Mouse (Mus musculus) layer of hippocampus, postnatal 10 days (tissue): Measurements from ENCODE around the gene Bach2. TPM values are rescaled to one million over a fixed set of nuclear protein-coding genes. Genes with fewer than 3 reads are reported as not detected.

Source experiments
- DNase-seq, 2 experiments: peaks; one replicate each; pipeline ENCODE4 v3.0.0; 2021; ENCODE audit warnings: low spot score in 2 of 2
- long read RNA-seq: library from polyadenylated mRNA; stranded (forward); transcript quantifications from one replicate; pipeline ENCODE4 v2.0.0, GENCODE M21; 2023
- total RNA-seq, 2 experiments: library from RNA; stranded (reverse); gene quantifications; 2 replicates each; pipeline ENCODE4 v1.2.3; 2021

The Bach2 gene
- 10 to 100 TPM; 23.8 to 29.4 TPM for total RNA-seq
- long read RNA-seq, partial matches to known transcripts = 0 of 4 reads
- long read RNA-seq, other reads (novel, unspliced or antisense) = 4 of 4 reads

GRCm38 (mm10) chr4:32238366-32238854 is at the start of gene Bach2:
Gene Bach2 (plus strand): TSS chr4:32238804.
- DNase-seq = peak; percentile 86 to 91

GRCm38 (mm10) chr4:32189416-32190036 is 49.1 kb upstream of the Bach2 start:
- DNase-seq = no peak

DNA sequence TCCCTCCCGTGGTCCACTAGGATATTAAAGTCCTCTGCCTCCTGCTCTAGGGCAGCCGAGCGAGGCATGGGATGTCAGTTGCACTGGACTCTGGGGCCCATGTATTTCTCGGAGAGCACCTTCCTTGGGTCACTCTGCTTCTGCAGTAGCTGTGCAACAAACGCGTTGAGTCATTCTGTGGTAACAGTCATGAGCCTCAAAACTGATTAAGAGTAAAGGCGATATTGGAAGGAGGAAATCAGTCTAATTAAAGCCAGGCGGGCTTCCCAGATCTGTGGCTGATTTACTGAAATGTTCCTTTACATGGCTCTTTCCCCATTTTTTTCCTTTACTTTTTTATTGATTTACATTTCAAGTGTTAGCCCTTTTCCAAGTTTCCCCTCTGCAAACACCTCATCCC is 48.1 kb upstream of the Bach2 start:
- DNase-seq = no peak

DNA sequence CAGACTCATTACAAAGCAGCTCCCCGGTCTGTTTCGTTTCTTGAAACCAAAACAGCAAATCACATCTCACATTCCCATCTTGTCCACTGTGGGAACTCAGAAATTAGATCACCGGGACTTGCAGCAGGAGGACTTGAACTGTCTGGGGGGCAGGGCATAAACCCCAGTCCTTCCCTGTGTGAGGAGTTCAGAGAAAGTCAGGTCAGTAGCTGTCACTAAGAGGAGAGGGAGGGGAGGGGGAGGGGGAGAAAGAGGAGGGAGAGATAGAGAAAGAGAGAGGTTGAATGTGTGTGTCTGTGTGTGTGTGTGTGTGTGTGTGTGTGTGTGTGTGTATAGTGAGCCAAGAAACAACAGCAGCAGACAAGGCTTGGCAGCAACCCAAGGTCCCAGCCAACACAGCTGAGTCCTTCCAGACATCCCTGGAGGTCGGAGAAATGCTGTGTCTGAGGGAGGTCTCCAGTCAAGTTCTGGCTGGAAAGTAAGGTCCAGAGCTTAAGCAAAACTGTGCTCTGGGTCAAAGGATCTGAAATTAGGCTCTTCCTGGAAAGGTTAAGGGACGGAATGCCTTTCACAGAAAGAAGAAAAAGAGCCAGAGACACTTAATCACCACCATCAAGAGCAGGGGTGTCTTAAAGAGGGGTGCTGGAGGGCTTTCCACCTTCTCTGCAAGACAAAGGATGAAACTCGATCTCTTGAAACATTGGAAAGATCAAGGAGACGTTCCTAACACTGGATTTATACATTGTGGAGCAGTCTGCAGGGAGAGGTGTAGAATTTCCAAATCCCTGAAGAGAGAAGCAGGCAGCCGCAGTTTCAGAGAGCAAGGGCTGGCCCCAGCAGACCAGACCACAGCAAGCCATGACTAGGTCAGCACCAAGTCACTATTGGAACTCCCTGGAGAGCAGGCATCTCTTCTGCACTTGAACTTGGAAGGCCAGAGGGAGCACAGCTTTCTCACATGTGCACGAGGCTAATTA is 42.4 kb upstream of the Bach2 start:
- peak; percentile 45 to 64 for DNase-seq

DNA sequence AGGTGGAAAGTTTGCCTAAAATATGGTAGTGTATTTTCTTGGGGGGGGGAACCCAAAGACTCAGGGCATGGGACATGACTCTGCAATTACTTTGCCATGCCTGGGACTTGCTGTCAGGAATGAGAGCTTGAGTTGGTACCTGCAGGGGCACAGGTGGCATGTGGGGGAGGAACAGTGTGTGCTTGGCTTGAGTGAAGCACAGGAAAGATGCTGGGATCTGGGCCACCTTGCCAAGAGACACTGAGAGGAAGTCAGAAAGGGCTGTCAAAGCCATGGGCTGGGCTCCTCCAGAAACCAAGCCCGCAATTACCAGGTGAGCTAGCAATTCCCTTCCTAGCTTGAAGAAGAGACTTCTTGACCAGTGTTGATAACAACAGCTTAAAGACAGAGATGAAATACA is 40.6 kb upstream of the Bach2 start:
- no peak for DNase-seq

DNA sequence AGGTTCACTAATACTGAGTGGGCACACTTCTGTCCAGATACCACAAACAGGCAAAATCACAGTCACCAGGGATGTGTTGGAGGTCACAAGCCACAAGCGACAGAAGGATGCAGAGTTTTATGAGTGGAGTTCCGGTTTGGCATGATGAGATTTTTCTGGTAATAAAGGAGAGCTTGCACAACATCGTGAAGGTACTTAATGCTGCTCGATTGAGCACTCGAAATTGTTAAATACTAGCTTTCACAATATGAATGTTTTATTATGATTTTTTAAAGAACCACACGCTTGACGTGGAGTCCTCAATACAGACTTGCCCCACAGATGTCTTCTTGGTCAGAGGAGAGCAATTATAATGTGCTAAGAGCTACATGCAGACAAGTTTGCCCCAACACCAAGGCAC is 40.0 kb upstream of the Bach2 start:
- DNase-seq = no peak

DNA sequence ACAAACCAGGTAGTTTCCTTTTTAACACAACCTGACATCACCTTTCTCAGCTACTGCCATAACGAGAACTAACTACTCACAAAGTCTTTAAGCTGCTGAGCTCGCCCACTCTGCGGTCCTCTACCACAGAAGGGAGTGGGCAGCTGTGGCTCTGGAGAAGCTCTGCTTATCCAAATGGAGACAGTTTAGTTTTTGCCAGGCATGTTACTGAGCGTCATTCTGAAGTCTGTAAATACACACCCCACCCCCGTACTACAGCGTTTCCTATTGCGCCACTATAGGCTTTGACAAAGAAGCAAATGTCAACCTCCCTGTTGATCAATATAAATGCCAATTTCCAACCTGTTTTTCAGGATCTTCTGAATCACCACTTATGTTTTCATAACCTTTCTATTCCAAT is 39.4 kb upstream of the Bach2 start:
- no peak for DNase-seq

- no peak for DNase-seq
These were observed 37.5 kb upstream of the Bach2 start for GRCm38 (mm10) chr4:32201114-32201513.

DNA sequence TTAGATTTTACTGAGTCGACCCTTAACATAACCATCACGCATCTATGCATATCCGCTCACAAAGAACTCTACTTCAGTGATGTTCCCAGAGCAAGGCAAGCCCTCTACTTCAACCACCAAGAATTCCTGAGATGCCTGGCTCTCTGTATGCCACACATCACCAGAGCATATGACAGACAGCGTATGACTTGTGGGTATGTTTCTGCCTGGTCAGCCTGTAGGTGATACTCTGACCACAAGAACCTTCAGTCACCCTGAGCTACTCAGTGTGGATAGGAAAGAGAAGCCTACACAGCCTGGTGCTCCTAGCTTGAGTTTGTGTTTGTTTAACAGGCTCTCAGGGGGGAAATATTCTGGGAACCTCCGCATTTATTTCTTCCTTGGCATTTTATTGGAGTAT is 36.2 kb upstream of the Bach2 start:
- DNase-seq = no peak

GRCm38 (mm10) chr4:32204819-32205218 is 33.8 kb upstream of the Bach2 start:
- no peak for DNase-seq

- DNase-seq = no peak
These were observed 32.8 kb upstream of the Bach2 start for GRCm38 (mm10) chr4:32205825-32206224.

- DNase-seq = no peak
These were observed 28.6 kb upstream of the Bach2 start for GRCm38 (mm10) chr4:32209995-32210394.

DNA sequence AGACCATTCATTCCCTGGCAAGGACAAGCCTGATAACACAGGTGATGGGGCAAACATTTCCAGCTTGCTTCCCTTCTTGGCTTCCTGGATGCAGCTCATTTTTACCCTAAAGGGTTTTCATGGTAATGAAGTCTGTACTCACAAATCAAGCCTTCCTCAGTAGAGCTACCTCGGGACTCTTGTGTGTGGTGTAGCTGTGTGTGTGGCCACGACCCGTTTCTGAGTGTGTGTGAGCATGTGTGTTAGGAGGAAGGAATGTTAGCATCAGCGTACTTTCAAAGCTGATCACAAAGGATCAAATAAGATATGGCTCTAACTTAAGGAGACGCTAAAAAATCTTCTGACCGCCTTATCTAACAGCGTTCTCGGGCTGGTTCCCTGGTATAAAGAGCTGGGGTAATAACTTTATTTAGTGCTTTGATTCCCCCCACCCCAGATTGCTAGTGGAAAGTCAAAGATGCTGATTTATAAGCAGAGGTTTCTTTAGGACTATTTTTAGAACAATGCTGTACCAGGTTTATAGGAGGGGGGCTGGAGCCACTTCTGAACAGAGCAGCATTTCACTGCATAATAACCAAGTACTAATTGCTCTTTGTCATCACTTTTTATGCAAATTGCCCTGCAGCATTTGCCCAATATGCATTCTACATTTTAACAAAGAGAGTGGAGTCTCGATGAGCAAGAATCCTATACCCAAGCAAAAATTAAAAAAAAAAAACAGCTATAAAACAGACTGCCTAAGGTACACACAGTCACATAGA is 28.0 kb upstream of the Bach2 start:
- no peak for DNase-seq

- DNase-seq = no peak
These were observed 26.0 kb upstream of the Bach2 start for GRCm38 (mm10) chr4:32212593-32212992.

DNA sequence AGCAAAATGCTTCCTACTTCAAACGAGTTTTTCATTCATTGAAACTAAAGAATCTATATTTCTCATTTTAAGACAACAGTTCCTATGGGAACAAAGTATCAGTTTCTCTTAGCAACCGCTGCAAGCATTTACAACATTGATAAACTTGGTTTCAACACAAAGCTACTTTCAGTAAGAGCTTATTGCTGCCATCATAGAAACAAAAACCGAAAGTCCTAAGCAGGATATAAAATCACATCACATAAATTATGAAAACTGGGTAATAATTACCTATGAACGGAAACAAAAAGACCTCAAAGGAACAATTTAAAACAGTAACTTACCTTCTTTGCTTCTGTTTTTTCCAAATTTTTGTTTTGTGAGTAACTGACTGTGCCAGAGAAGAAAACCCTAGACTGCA is 22.1 kb upstream of the Bach2 start:
- DNase-seq = no peak

DNA sequence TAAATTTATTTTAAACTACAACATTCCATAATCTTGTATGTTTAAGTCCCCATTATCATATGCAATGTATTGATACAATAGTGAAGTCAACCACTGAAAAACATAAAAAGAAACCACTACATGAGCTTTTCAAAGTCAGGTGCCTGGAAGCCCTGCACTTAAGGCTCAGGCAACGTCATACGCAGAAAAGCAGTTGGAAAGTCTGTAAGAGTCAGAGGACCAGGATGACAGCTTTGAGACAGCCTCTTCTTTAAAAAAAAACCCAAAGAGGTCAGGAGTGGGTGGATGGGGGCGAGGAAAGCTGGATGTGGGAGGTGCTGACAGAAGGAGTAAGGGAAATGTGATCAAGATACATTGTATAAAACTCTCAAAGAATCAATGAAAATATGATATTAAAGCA is 21.6 kb upstream of the Bach2 start:
- DNase-seq = no peak

- DNase-seq = peak; percentile 66 to 69
These were observed 21.0 kb upstream of the Bach2 start for GRCm38 (mm10) chr4:32217593-32217992.

GRCm38 (mm10) chr4:32218371-32218770 is 20.2 kb upstream of the Bach2 start:
- no peak for DNase-seq

- DNase-seq = no peak
These were observed 19.0 kb upstream of the Bach2 start for GRCm38 (mm10) chr4:32219428-32220128.

- DNase-seq = no peak
These were observed 18.5 kb upstream of the Bach2 start for GRCm38 (mm10) chr4:32220129-32220491.

DNA sequence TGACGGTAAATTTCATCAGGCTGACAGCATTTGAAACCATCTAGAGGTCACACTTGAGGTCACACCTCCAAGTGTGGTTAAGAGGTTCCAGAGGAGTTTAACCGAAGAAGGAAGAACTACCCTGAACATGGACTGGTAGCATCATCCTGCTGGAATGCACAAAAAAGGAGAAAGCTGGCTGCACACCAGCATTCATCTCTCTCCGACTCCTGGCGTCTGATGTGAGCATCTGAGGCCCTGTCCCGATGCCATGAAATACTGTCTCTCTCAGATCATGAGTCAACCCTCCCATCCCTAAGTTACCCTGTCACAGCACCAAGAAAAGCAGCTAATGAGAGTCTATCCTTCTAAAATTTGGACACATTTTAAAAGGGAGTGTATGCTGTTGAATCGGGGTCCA is 17.6 kb upstream of the Bach2 start:
- no peak for DNase-seq
